Mouse (Mus musculus) urinary bladder, postnatal 4 days (tissue): ENCODE data around the gene Dhrs1.

Experiments
- DNase-seq, 2 experiments: peaks; one replicate each; pipeline ENCODE4 v3.0.0; 2021 to 2022; ENCODE audit warnings: low spot score in 2 of 2

Gene Dhrs1

GRCm38 (mm10) chr14:55763166-55763565 lies 17.7 kb upstream of the Dhrs1 start:
- no peak for DNase-seq

GRCm38 (mm10) chr14:55762001-55762821 lies 16.7 kb upstream of the Dhrs1 start:
- peak in 1 of 2 experiments; percentile 53 for DNase-seq

GRCm38 (mm10) chr14:55761163-55761562 lies 15.7 kb upstream of the Dhrs1 start, which contains the start of gene Ltb4r2:
Gene Ltb4r2 (plus strand): TSS chr14:55761428.
- no peak for DNase-seq

- DNase-seq, result peak; percentile 75 to 88
Measured at GRCm38 (mm10) chr14:55760156-55760555, 14.7 kb upstream of the Dhrs1 start.

GRCm38 (mm10) chr14:55758363-55758784 lies 12.9 kb upstream of the Dhrs1 start, which contains the start of gene Cideb:
Gene Cideb (minus strand): TSS chr14:55758458.
- DNase-seq, result no peak

- no peak for DNase-seq
Measured at GRCm38 (mm10) chr14:55757566-55757965, 12.1 kb upstream of the Dhrs1 start.

- DNase-seq, result no peak
Measured at GRCm38 (mm10) chr14:55747051-55747847, 1.8 kb upstream of the Dhrs1 start.

- no peak for DNase-seq
Measured at GRCm38 (mm10) chr14:55745861-55746237, 359 bp upstream of the Dhrs1 start.

GRCm38 (mm10) chr14:55743711-55744110 lies 1.8 kb downstream of the Dhrs1 start:
- peak; percentile 74 to 88 for DNase-seq

- DNase-seq, result no peak
Measured at GRCm38 (mm10) chr14:55737086-55737687, 8.3 kb downstream of the Dhrs1 start.

- DNase-seq, result no peak
Measured at GRCm38 (mm10) chr14:55735758-55736157, 9.7 kb downstream of the Dhrs1 start.

GRCm38 (mm10) chr14:55735334-55735733 lies 10.2 kb downstream of the Dhrs1 start:
- no peak for DNase-seq

GRCm38 (mm10) chr14:55734869-55735268 lies 10.6 kb downstream of the Dhrs1 start:
- DNase-seq, result no peak

GRCm38 (mm10) chr14:55733889-55734288 lies 11.6 kb downstream of the Dhrs1 start:
- DNase-seq, result no peak

- DNase-seq, result no peak
Measured at GRCm38 (mm10) chr14:55730531-55731032, 14.9 kb downstream of the Dhrs1 start.

- DNase-seq, result no peak
Measured at GRCm38 (mm10) chr14:55730116-55730515, 15.4 kb downstream of the Dhrs1 start.

GRCm38 (mm10) chr14:55727889-55728685 lies 17.4 kb downstream of the Dhrs1 start:
- DNase-seq, result no peak

- no peak for DNase-seq
Measured at GRCm38 (mm10) chr14:55726261-55726660, 19.2 kb downstream of the Dhrs1 start.

- no peak for DNase-seq
Measured at GRCm38 (mm10) chr14:55724411-55724871, 21.0 kb downstream of the Dhrs1 start.

GRCm38 (mm10) chr14:55723433-55723832 lies 22.1 kb downstream of the Dhrs1 start:
- DNase-seq, result no peak

GRCm38 (mm10) chr14:55722438-55722945 lies 23.0 kb downstream of the Dhrs1 start:
- DNase-seq, result no peak
